Mouse (Mus musculus) liver, embryonic 14.5 days (tissue): Measurements from ENCODE around the gene Cmas. TPM values are rescaled to one million over a fixed set of nuclear protein-coding genes. Genes with fewer than 3 reads are reported as not detected.

Source experiments
- ATAC-seq: fragments of 200-750 bp; cut with Nextera tagmentation; 2 replicates; pipeline ENCODE4 v1.8.0; 2017; ENCODE audit warnings: moderate number of reproducible peaks, mild to moderate bottlenecking, moderate library complexity; ENCODE audit not compliant: insufficient read depth
- DNase-seq, 3 experiments: peaks; one replicate each; pipeline ENCODE4 v3.0.0-alpha.2; 2012 to 2013; ENCODE audit warnings: low read depth in 3 of 3, low spot score in 3 of 3
- H3K27ac ChIP-seq: fragments of 300-500 bp; sonication (generic); 2 replicates; pipeline ENCODE4 v1.5.1; 2014; ENCODE audit warnings: moderate library complexity, mild to moderate bottlenecking, control low read depth, inconsistent platforms
- H3K27me3 ChIP-seq: fragments of 300-500 bp; sonication (generic); 2 replicates; pipeline ENCODE4 v1.6.1; 2014; ENCODE audit warnings: mild to moderate bottlenecking, low read length, moderate library complexity; ENCODE audit not compliant: control insufficient read depth, insufficient read depth
- H3K36me3 ChIP-seq: fragments of 300-500 bp; sonication (generic); replicated peaks from 2 replicates; pipeline ENCODE4 v1.6.1; 2014; ENCODE audit warnings: low read depth; ENCODE audit not compliant: control insufficient read depth, insufficient read depth
- H3K4me1 ChIP-seq, 2 experiments: fragments of 200-500 bp in 1 of 2; fragments of 300-500 bp in 1 of 2; sonication (generic) in 1 of 2; replicated peaks; 2 replicates each; pipeline ENCODE4 v1.6.1; 2012 to 2014; ENCODE audit warnings: antibody characterized with exemption in 1 of 2, inconsistent platforms in 1 of 2, low read length in 1 of 2; ENCODE audit not compliant: control insufficient read depth in 2 of 2, insufficient read depth in 2 of 2
- H3K4me2 ChIP-seq: fragments of 300-500 bp; sonication (generic); 2 replicates; pipeline ENCODE4 v1.6.1; 2014; ENCODE audit warnings: low read depth, mild to moderate bottlenecking, control low read depth, moderate library complexity
- H3K4me3 ChIP-seq, 2 experiments: fragments of 200-500 bp in 1 of 2; fragments of 300-500 bp in 1 of 2; sonication (generic) in 1 of 2; 2 replicates each; pipeline ENCODE4 v1.5.1; 2012 to 2014; ENCODE audit warnings: low read depth in 2 of 2, low read length in 2 of 2, mild to moderate bottlenecking in 2 of 2, control low read depth in 1 of 2, inconsistent platforms in 1 of 2, moderate library complexity in 1 of 2; ENCODE audit not compliant: insufficient read depth in 1 of 2
- H3K9ac ChIP-seq: fragments of 300-500 bp; sonication (generic); replicated peaks from 2 replicates; pipeline ENCODE4 v1.6.1; 2014; ENCODE audit warnings: mild to moderate bottlenecking, control low read depth, moderate library complexity
- H3K9me3 ChIP-seq: fragments of 300-500 bp; sonication (generic); 2 replicates; pipeline ENCODE4 v1.6.1; 2016; ENCODE audit warnings: low read length, mixed read lengths; ENCODE audit not compliant: control insufficient read depth
- CTCF ChIP-seq: IDR thresholded peaks from 2 replicates; pipeline ENCODE4 v1.5.1; 2016; ENCODE audit warnings: antibody characterized with exemption, low read depth, control low read depth
- EP300 ChIP-seq: IDR thresholded peaks from 2 replicates; pipeline ENCODE4 v1.6.1; 2016; ENCODE audit warnings: antibody characterized with exemption, low read depth
- WGBS: fragments of 180-500 bp; shearing (Covaris S2); extraction: QIAGEN DNeasy Blood & Tissue Kit; methylation state at CpG from one replicate; pipeline ENCODE4 v1.1.7; 2014; ENCODE audit not compliant: insufficient replicate concordance; 5-methylcytosine and 5-hydroxymethylcytosine counted together
- polyA plus RNA-seq, 2 experiments: library from polyadenylated mRNA; depleted of rRNA in 1 of 2; stranded (reverse) in 1 of 2; unstranded in 1 of 2; fragments of >200 nt; fragmentation: Nextera tagmentation in 1 of 2; extraction: Ambion mirVana in 1 of 2; gene quantifications; 2 replicates each; pipeline versions ENCODE4 v1.2.1 to v1.2.3; 2012 to 2014

Gene Cmas
- polyA plus RNA-seq, 2 experiments, result 80.7 to 176 TPM

GRCm38 (mm10) chr6:142748057-142748708 is 8.3 kb upstream of the Cmas start:
- H3K27me3 ChIP-seq, result no peaks in the 10 kb centered on the region
- no peak overlapping the region for H3K9ac ChIP-seq
- H3K36me3 ChIP-seq, result no peaks in the 10 kb centered on the region
- ATAC-seq, result no peak
- no peak overlapping the region for H3K27ac ChIP-seq
- TF ChIP-seq EP300 (no peak), CTCF (no peak)
- H3K4me2 ChIP-seq, result no peak overlapping the region
- H3K4me3 ChIP-seq, result no peak overlapping the region
- DNase-seq, result no peak
- H3K4me1 ChIP-seq, result peaks cover 0 to 20% of the 10 kb centered on the region in 2 experiments; a peak in 2 of 4 replicates
- 33% methylated on average over 8 of the region's 8 CpGs for WGBS
- no peaks in the 10 kb centered on the region for H3K9me3 ChIP-seq

- Histone ChIP-seq H3K4me3 (no peak overlapping the region), H3K36me3 (no peaks in the 10 kb centered on the region), H3K9ac (no peak overlapping the region), H3K9me3 (no peaks in the 10 kb centered on the region), H3K4me1 (peaks cover 0 to 22% of the 10 kb centered on the region in 2 experiments; a peak in 2 of 4 replicates), H3K27ac (no peak overlapping the region), H3K27me3 (no peaks in the 10 kb centered on the region), H3K4me2 (no peak overlapping the region)
- ATAC-seq (no peak), DNase-seq (no peak)
- TF ChIP-seq EP300 (no peak), CTCF (no peak)
- WGBS, result 56% methylated on average over 9 of the region's 9 CpGs
Observed at GRCm38 (mm10) chr6:142751365-142751764, 5.1 kb upstream of the Cmas start.

GRCm38 (mm10) chr6:142752331-142753246 is 3.9 kb upstream of the Cmas start:
- H3K9ac ChIP-seq, result no peak overlapping the region
- no peak overlapping the region for H3K4me3 ChIP-seq
- no peaks in the 10 kb centered on the region for H3K36me3 ChIP-seq
- no peaks in the 10 kb centered on the region for H3K27me3 ChIP-seq
- DNase-seq (no peak), ATAC-seq (no peak)
- TF ChIP-seq CTCF (no peak), EP300 (no peak)
- H3K4me2 ChIP-seq, result no peak overlapping the region
- 25% methylated on average over 14 of the region's 14 CpGs for WGBS
- H3K9me3 ChIP-seq, result no peaks in the 10 kb centered on the region
- no peak overlapping the region for H3K27ac ChIP-seq
- peaks cover 0 to 17% of the 10 kb centered on the region in 2 experiments; a peak in 2 of 4 replicates for H3K4me1 ChIP-seq

- Histone ChIP-seq H3K9me3 (no peaks in the 10 kb centered on the region), H3K9ac (peak overlapping the region; percentile 86), H3K36me3 (peaks cover 39% of the 10 kb centered on the region), H3K4me3 (peak overlapping the region; percentile 80 to 87), H3K27me3 (no peaks in the 10 kb centered on the region), H3K4me1 (peaks cover 11 to 29% of the 10 kb centered on the region in 2 experiments), H3K27ac (peak overlapping the region; percentile 86), H3K4me2 (peak overlapping the region; percentile 70)
- peak; percentile 77 for ATAC-seq
- DNase-seq, result peak; percentile 79 to 88 (median 87)
- 2% methylated on average over 10 of the region's 10 CpGs for WGBS
- peak; percentile 94 for TF ChIP-seq EP300
- TF ChIP-seq CTCF, result no peak
Observed at GRCm38 (mm10) chr6:142757334-142757965, 964 bp downstream of the Cmas start.
